Mouse (Mus musculus) common myeloid progenitor, adult 5-6 weeks (primary cell): ENCODE results near the gene Paqr8. TPM values are rescaled to one million over a fixed set of nuclear protein-coding genes. Genes with fewer than 3 reads are reported as not detected.
"Not testable (repeated sequence)": the region's sequence is repeated elsewhere in the genome, so short reads cannot be mapped to it uniquely, and the experiment has no call there.

Experiments used
- ATAC-seq: replicated peaks from 2 replicates; pipeline ENCODE4 v1.8.0; 2016; ENCODE audit warnings: low read depth, mild to moderate bottlenecking, moderate TSS enrichment, inconsistent platforms; ENCODE audit not compliant: poor library complexity, severe bottlenecking
- total RNA-seq: library from RNA; stranded (forward); fragments of 200-1000, 187-1606 nt; gene quantifications from 2 replicates; pipeline ENCODE4 v1.2.3, GENCODE M21; 2017

Paqr8 gene
- total RNA-seq, 1 experiment from 2014 or later, result 4.6 TPM

- no peak for ATAC-seq
Observed at GRCm38 (mm10) chr1:20906128-20906515, 15.7 kb downstream of the Paqr8 start.

- no peak for ATAC-seq
Observed at GRCm38 (mm10) chr1:20908541-20908940, 18.1 kb downstream of the Paqr8 start.

GRCm38 (mm10) chr1:20912115-20912514, 21.7 kb downstream of the Paqr8 start:
- peak; percentile 50 for ATAC-seq

- ATAC-seq, result peak; percentile 78
Observed at GRCm38 (mm10) chr1:20912527-20913171, 22.2 kb downstream of the Paqr8 start.

GRCm38 (mm10) chr1:20914769-20915168, 24.4 kb downstream of the Paqr8 start:
- no peak for ATAC-seq

DNA sequence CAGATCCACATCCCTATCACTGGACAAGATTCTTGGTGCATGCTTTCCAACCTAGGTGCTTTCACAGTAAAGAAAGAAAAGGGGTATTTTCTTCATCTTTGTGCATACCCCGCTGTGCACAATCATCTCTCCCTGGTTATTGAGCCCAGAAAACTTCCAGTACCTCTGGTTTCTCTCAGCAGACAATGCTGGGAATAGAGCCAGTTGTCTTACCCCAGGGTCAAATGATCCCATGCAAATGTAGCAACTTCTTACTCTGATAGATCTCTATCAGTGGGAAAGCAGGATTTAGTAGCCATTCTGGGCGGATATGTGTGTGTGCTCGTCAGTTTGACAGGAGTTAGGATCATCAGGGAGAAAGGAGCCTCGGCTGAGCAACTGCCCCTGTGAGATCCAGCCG, 25.2 kb downstream of the Paqr8 start:
- ATAC-seq, result no peak

DNA sequence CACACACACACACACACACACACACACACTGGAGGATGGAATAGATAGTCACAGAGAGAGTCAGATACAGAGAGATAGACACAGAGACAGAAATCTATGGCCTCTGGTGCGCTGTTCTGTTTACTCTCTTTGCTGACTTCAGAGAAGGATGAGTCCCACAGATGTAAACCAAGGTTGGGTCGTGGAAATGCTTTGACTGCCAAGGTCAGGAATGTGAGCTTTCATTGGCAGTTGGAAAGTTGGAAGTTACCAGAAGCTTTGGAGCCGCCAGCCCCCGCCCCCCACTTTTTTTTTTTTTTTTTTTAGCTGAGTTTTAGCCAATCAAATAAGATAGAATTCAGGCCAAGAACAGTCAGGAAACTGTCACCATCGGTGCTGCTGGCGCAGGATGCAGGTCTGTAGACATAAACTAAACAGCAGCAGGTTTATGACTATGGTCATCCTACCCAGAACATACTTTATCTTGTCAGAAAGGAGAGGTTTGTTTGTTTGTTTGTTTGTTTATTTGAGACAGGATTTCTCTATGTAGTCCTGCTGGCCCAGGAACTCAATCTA, 27.2 kb downstream of the Paqr8 start:
- ATAC-seq, result no peak

DNA sequence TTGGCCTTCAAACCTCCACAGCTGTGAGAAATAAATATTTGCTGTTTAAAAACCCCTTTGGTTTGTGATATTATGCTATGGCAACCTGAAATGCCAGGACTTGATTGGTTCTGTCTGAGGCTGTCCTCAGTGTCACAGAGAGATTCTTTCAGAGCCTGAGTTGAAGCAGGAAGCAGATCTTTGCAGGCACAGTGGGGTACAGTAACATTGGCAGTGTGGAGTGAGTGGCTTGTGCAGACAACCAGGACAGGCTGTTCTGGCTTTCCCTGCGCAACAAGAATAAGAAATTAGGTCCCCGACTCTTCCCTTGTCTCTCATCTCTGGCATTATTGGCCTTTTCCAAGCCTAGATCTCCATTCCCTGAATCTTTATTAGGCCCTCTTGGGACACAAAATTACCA, 29.3 kb downstream of the Paqr8 start:
- no peak for ATAC-seq

DNA sequence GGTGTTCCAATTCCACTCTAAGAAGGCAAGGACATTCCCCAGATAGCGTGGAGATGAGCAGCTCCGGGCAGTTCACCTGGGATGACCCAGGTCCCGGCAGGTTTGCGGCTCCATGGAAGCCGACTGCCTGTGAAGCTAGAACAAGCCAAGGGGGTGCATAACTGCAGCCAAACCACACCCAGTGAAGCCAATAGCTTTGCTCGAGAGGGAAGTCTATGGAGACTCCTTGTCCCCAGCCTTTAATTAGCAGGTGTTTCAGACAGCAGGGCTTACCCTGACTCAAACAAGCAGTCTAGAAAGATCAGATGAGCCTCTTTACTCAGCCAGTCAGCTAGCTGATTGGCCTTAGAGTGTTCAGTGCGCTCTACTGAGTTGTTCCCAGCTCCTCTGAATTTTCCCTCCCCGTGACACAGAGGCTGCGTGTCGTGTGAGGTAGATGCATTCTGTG, 30.7 kb downstream of the Paqr8 start:
- ATAC-seq, result no peak

DNA sequence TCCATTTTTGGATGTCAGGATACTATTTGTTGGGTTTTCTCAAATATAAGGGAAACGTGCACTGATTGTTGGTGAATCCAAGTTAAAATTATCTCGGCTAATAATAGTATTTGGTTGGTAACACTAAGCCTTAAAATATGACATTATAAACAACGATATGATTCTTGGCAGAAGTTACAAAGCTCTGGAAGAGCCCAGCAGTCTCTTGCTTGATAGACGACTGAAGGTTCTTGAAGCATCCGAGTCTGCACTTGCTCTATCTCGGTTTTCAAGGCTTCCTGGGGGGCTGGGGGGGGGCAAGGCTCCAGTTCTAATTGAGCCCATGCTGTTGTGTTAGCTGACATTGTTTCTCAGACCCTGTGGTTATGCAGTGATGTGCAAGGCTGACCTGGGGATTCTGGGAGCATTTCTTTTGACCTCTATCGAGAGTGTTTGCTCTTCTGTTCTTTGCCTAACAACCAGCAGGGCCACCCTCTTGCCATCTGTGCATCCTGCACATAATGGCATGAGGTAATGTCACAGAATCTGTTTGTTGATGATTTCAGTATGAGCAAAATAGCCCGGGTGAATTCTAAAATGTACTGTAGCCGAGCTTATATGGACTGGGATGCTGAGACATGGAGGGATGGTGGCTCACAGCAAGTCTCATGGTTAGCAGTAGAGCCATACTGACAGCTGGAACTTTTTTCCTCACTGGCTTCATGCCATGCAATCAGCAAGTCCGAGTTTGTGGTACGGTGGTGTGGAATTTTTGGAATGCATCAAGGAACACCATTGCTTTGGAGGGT, 32.4 kb downstream of the Paqr8 start:
- ATAC-seq, result peak; percentile 48; the same call in 1 of the 2 replicates

DNA sequence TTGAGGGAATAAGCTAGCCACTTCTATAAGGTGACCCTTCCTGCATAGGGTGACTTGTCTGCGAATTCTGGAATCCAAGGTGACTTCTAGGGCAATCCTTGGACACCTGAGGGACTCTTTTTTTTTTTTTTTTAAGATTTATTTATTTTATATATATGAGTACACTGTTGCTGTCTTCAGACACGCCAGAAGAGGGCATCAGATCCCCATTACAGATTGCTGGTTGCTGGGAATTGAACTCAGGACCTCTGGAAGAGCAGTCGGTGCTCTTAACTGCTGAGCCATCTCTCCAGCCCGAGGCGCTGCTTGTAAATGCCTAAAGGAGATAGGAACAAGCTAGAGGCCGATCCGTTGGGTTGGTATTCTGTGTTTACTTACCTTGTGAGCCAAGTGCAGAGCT, 34.9 kb downstream of the Paqr8 start:
- not testable (repeated sequence) for ATAC-seq

- ATAC-seq, result no peak; the same call in 1 of the 2 replicates
Observed at GRCm38 (mm10) chr1:20925926-20926325, 35.5 kb downstream of the Paqr8 start.

DNA sequence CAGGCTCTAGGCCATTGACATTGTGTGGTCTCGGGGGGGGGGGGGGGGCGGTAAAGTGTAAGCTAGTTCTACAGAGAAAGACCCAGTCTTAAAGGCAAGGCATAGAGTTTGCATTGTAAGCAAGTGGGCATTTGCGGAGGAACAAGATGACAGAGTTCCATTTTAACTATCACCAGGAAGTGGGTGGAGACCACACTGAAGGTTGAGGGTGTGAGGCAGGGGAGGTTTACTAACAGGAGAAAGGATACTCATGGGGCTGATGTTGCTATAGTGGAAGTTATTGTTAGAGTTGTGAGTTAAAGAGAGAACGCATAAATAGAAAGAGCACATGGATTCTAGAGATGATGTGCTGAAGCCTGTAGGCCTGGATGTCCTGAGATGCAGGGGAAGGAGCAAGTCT, 36.0 kb downstream of the Paqr8 start:
- ATAC-seq, result peak; percentile 30; the same call in 1 of the 2 replicates

DNA sequence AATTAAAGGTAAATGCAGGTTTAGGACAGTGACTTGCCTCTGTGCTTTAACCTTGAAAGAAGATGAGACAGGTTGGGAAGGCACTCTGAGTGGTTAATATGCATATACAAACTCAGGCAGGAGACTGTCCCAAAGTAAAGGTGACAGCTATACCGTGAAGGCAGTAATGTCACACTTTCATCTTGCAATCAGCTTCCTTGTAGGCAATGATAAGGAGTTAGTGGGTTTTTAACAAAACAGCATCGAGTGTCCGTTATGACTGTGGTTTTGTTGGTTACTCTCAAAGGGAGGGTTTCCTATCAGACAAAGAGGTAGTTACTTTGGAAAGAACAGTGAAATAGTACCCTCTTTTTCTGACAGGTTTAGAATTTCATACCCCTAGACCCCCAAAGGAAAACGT, 38.1 kb downstream of the Paqr8 start:
- peak; percentile 65 for ATAC-seq

GRCm38 (mm10) chr1:20933457-20933856, 43.1 kb downstream of the Paqr8 start:
- ATAC-seq, result peak; percentile 91

- peak; percentile 27; the same call in 1 of the 2 replicates for ATAC-seq
Observed at GRCm38 (mm10) chr1:20935106-20935505, 44.7 kb downstream of the Paqr8 start.

DNA sequence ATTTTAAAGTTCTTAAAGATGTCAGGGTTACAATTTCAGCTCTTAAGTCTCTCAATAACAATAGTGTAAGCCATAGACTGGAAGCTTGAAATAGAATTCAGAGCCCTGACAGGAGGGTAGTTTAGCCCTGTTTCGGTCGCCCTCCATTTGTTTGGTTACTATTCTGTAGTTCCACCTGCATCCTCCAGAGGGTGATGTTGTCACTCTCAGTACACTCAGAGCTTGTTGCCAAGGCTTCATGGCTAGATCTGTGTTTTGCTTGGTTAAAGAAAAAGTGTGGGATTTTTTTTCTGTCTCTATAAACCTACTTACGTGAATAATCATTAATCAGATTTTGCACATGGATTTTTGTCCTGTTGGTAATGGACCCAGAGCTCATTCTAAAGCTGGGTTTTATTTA, 48.6 kb downstream of the Paqr8 start:
- peak; percentile 85 for ATAC-seq

DNA sequence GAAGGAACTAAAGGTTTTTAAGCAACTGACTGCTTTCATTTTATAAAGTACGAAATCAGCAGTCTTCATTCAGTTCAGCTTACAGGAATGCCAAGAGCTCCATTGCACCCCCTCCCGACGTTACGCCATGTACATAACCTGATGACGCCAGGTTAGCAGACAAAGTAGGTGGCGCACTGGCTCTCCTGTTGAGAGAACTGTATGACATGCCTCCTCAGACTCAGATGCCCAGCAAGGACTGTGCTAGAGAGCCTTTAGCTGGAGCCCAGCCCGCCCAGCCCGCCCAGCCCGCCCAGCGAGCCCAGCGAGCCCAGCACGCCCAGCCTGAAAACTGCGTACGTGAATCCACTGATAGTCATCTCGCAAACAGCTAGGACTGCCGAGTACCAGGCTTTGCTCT, 49.7 kb downstream of the Paqr8 start:
- no peak for ATAC-seq

GRCm38 (mm10) chr1:20941322-20941721, 50.9 kb downstream of the Paqr8 start:
- ATAC-seq, result no peak

DNA sequence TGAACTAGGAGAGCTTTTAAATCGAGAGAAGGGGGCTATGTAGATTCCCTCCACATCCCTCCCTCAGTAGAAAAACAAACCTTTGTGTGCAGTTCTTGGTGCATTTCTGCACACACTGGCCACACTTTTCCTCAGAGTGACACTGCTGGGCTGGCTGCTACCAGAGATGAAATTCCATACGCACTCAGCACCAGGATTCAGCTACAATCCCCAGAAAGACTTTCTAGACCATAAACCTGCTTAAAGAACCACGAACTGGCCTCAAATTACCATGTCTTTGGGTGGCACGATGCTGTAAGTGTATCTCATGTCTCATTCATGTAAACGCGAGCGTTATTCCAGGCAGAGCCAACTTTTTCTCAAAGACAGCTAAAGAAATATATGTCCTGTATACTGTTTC, 51.5 kb downstream of the Paqr8 start:
- ATAC-seq, result no peak

GRCm38 (mm10) chr1:20943016-20943415, 52.6 kb downstream of the Paqr8 start:
- no peak for ATAC-seq
